Mouse (Mus musculus) thymus, postnatal 4 days (tissue): ENCODE data around the gene 1700008P02Rik.
"Not testable (repeated sequence)": the region's sequence is repeated elsewhere in the genome, so short reads cannot be mapped to it uniquely, and the experiment has no call there.

ENCODE experiments used
- DNase-seq: peaks from one replicate; pipeline ENCODE4 v3.0.0; 2021

Gene 1700008P02Rik

DNA sequence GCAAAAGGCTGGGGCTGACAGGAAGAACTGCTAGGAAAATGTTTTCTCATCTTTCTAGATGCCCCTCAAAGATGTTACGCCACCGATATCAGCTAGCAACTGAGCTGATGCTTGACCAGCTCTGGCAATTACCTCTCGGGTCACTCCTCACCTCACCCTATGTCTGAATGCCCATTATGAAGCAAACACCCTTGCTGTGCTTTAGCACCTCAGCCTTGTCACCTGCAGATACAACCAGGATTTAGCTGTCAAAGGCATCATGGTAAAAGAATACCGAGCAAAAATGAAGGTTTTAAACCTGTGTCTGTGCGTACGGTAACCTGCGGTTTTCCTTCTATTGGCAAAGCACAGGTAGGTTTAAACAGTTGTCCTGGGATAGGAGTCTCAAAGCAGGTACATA lies at the start of gene 1700008P02Rik:
Gene 1700008P02Rik, minus strand, starts transcription at position 101 of the 400 bp plus-strand sequence.
- DNase-seq, result no peak

DNA sequence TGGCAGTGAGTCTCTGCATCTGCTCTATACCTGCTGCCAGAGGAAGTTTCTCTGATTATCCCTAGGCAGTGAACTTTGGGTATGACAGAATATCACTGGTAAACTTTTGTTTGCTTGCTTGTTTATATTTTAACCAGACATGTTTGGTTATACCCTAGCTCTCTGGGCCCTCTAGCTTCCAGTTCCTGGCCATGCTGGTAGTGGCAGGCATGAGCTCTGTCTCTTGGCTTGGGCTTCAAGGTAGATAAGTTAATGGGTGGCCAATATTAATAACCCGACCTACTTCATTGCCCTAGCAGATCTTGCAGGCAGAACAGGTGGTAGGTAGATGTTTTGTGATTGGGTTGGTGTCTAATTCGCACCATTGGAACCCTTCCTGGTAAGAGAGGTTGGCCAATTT lies 29.2 kb upstream of the 1700008P02Rik start:
- no peak for DNase-seq

DNA sequence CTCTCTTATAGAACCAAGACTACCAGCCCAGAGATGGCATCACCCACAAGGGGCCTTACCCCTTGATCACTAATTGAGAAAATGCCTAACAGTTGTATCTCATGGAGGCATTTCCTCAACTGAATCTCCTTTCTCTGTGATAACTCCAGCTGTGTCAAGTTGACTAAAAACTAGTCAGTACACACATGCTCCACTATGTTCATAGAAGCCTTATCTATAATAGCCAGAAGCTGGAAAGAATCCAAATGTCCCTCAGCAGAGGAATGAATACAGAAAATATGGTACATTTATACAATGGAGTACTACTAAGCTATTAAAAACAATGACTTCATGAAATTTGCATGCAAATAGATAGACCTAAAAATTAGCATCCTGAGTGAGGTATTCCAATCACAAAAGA lies 17.9 kb upstream of the 1700008P02Rik start:
- DNase-seq, result not testable (repeated sequence)

DNA sequence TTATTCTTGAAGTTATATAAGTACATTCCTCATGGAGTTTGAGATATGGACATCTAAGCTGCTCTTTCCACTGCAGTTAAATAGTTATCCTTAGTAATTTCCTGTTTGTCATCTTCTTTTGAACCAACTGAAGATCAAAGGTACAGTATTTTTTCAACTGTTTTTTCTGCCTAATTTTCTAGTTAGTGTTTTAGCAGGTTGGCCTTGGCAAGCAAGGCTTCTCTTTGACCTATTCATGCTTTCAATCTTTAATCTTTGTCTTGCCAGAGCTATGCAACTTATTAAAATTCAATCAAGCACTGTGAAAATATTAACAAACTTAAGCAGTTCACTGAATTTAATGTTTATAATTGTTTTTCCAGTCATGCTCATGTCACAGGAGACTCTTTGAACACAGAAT lies 14.0 kb upstream of the 1700008P02Rik start:
- DNase-seq, result no peak

DNA sequence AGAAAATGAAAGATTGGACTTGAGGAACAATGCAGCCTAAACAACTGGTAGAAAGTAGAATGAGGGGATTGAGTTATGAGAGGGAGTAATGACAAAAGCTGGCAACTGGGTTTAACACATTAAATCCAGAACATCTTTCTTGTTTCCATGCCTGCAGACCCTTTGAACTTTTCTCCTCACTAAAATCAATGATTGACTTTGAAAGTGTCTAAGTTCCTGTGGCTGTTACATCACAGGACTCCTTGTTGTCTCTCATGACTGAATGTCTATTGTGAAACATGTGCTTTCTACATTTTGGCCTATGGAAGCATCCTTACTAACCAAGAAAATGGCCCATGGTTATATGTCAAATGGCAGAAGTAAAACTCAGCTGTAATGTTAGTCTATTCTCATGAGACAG lies 2.4 kb downstream of the 1700008P02Rik start:
- no peak for DNase-seq
